Mouse (Mus musculus) thymus, postnatal 0 days (tissue): ENCODE data around the gene Ptprm. TPM values are rescaled to one million over a fixed set of nuclear protein-coding genes. Genes with fewer than 3 reads are reported as not detected.

Experiments
- DNase-seq: peaks from one replicate; pipeline ENCODE4 v3.0.0-alpha.2; 2015; ENCODE audit warnings: low spot score
- polyA plus RNA-seq: library from polyadenylated mRNA; unstranded; fragments of >200 nt; fragmentation: Nextera tagmentation; extraction: Ambion mirVana; gene quantifications from 2 replicates; pipeline ENCODE4 v1.2.1, GENCODE M21; 2015

Gene Ptprm
- 1.4 and 1.5 TPM in 2 replicates for polyA plus RNA-seq

- DNase-seq, result peak; percentile 30
Observed at GRCm38 (mm10) chr17:67354451-67355011, at the start of gene Ptprm. Gene Ptprm, minus strand, starts transcription at chr17:67354457.

- DNase-seq, result no peak
Observed at GRCm38 (mm10) chr17:67396205-67396604, 41.9 kb upstream of the Ptprm start.

- no peak for DNase-seq
Observed at GRCm38 (mm10) chr17:67390851-67391250, 36.6 kb upstream of the Ptprm start.

- DNase-seq, result no peak
Observed at GRCm38 (mm10) chr17:67388171-67388570, 33.9 kb upstream of the Ptprm start.

- DNase-seq, result no peak
Observed at GRCm38 (mm10) chr17:67385286-67385685, 31.0 kb upstream of the Ptprm start.

- no peak for DNase-seq
Observed at GRCm38 (mm10) chr17:67383635-67384034, 29.4 kb upstream of the Ptprm start.

- no peak for DNase-seq
Observed at GRCm38 (mm10) chr17:67381618-67382017, 27.4 kb upstream of the Ptprm start.

- no peak for DNase-seq
Observed at GRCm38 (mm10) chr17:67367866-67368265, 13.6 kb upstream of the Ptprm start.

GRCm38 (mm10) chr17:67364491-67364890 is 10.2 kb upstream of the Ptprm start:
- DNase-seq, result no peak

- no peak for DNase-seq
Observed at GRCm38 (mm10) chr17:67363377-67364070, 9.3 kb upstream of the Ptprm start.

- no peak for DNase-seq
Observed at GRCm38 (mm10) chr17:67362131-67362530, 7.9 kb upstream of the Ptprm start.

- no peak for DNase-seq
Observed at GRCm38 (mm10) chr17:67360606-67361005, 6.3 kb upstream of the Ptprm start.

GRCm38 (mm10) chr17:67359578-67359977 is 5.3 kb upstream of the Ptprm start:
- no peak for DNase-seq

GRCm38 (mm10) chr17:67358541-67358940 is 4.3 kb upstream of the Ptprm start:
- no peak for DNase-seq

GRCm38 (mm10) chr17:67357191-67357590 is 2.9 kb upstream of the Ptprm start:
- DNase-seq, result no peak

GRCm38 (mm10) chr17:67355251-67355650 is 994 bp upstream of the Ptprm start:
- no peak for DNase-seq

- no peak for DNase-seq
Observed at GRCm38 (mm10) chr17:67353796-67354450, 334 bp downstream of the Ptprm start.

- no peak for DNase-seq
Observed at GRCm38 (mm10) chr17:67352956-67353795, 1.1 kb downstream of the Ptprm start.

GRCm38 (mm10) chr17:67351423-67351822 is 2.8 kb downstream of the Ptprm start:
- no peak for DNase-seq

GRCm38 (mm10) chr17:67350536-67350935 is 3.7 kb downstream of the Ptprm start:
- DNase-seq, result no peak

GRCm38 (mm10) chr17:67349594-67349993 is 4.7 kb downstream of the Ptprm start:
- DNase-seq, result no peak

- no peak for DNase-seq
Observed at GRCm38 (mm10) chr17:67346921-67347320, 7.3 kb downstream of the Ptprm start.
